ENCODE assay signal across 16 mouse cellular contexts in the genomic region with DNA sequence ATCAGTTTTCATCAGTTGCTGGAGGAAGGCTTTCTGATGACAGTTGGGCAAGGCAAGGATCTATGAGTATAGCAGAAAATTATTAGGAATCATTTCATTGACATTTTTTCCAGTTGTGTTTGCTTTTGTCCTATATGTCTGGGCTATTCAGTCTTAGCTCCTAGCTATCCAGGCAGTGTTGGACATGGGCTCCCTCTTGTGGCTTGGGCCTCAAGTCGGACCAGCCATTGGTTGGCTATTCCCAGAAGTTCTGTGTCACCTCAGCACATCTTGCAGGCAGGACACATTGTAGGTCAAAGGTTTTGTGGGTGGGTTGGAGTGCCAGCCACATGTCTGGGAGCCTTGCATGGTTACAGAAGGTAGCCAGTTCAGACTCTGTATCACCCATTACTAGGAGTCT. TPM values are rescaled to one million over a fixed set of nuclear protein-coding genes. Genes with fewer than 3 reads are reported as not detected.
A peak's percentile ranks its signal among the peaks of the same experiment; 100 is the strongest.
DNase-seq lines count a peak whose midpoint lies in the region; ATAC-seq and TF ChIP-seq lines count a peak whose summit lies in the region.
"Had no signal": no experiment of that assay in that cellular context is flagged by ENCODE, and none has a peak within 500 bp of the region (broad histone marks: within the 10 kb centered on the region; RNA-seq: fewer than 3 reads in every experiment).

No protein-coding gene starts in this region.

- H3K4me2 ChIP-seq in hindbrain, embryonic 14.5 days (replicated peaks): no peak overlapping the region
- H3K4me2 ChIP-seq: hindbrain, embryonic 15.5 days; limb, embryonic 13.5 days; midbrain, embryonic 11.5 days; neural tube, embryonic 13.5 days had no signal

- H3K9ac ChIP-seq in hindbrain, embryonic 14.5 days: no peak overlapping the region
- H3K9ac ChIP-seq: hindbrain, embryonic 15.5 days; limb, embryonic 13.5 days; neural tube, embryonic 13.5 days had no signal

- no peaks in the 10 kb centered on the region for H3K9me3 ChIP-seq in hindbrain, embryonic 14.5 days (ENCODE audit: control insufficient read depth, low read length)
- H3K9me3 ChIP-seq: hindbrain, embryonic 15.5 days; neural tube, embryonic 13.5 days had no signal

- peak; percentile 40; the same call in 1 of the 2 replicates for TF ChIP-seq CTCF in testis, adult 2 months (IDR thresholded peaks at IDR 0.05; ENCODE audit: control insufficient read depth, insufficient read depth, insufficient replicate concordance, low read depth, low read length)

- H3K4me3 ChIP-seq in testis, adult 2 months (ENCODE audit: control insufficient read depth, low read depth, low read length): no peak overlapping the region
- H3K4me3 ChIP-seq in hindbrain, embryonic 14.5 days (replicated peaks; ENCODE audit: low read length): no peak overlapping the region
- H3K4me3 ChIP-seq: hindbrain, embryonic 15.5 days; limb, embryonic 13.5 days; neural tube, embryonic 13.5 days had no signal

- 72% methylated on average over 1 of the region's 1 CpGs for WGBS in hindbrain, embryonic 14.5 days

- no peak for TF ChIP-seq POLR2A in testis, adult 2 months (IDR thresholded peaks at IDR 0.05; ENCODE audit: control insufficient read depth, low read depth, low read length)

- DNase-seq in adrenal gland, postnatal 10 days: peak; percentile 11
- DNase-seq in adrenal gland, adult 8-10 months: no peak
- DNase-seq in layer of hippocampus, adult 11-12 months (ENCODE audit: low spot score): peak; percentile 7
- DNase-seq in layer of hippocampus, postnatal 14 days (ENCODE audit: low spot score in 2 of 2): no peak
- no peak for DNase-seq in testis, postnatal 14 days (ENCODE audit: low spot score)
- DNase-seq in hindbrain, embryonic 14.5 days (ENCODE audit: low spot score): no peak
- DNase-seq in spleen, adult 12 weeks (ENCODE audit: low spot score): no peak
- DNase-seq: cerebellum, postnatal 36 days; gastrocnemius, postnatal 14 days had no signal

- no peak for ATAC-seq in hindbrain, embryonic 14.5 days (ENCODE audit: low FRiP score)
- ATAC-seq: activated CD4-positive, CD25-positive, alpha-beta regulatory T cell, adult 4 months had no signal

- no peaks in the 10 kb centered on the region for H3K27me3 ChIP-seq in testis, adult 2 months (ENCODE audit: control insufficient read depth, insufficient read depth, low read length)
- H3K27me3 ChIP-seq in hindbrain, embryonic 14.5 days (ENCODE audit: control insufficient read depth, insufficient read depth, low read length): no peaks in the 10 kb centered on the region
- H3K27me3 ChIP-seq: hindbrain, embryonic 15.5 days; limb, embryonic 13.5 days; neural tube, embryonic 13.5 days had no signal

- no peaks in the 10 kb centered on the region for H3K36me3 ChIP-seq in testis, adult 2 months (ENCODE audit: control insufficient read depth, insufficient read depth, low read length)
- H3K36me3 ChIP-seq in hindbrain, embryonic 14.5 days (replicated peaks; ENCODE audit: control insufficient read depth, insufficient read depth): no peaks in the 10 kb centered on the region
- H3K36me3 ChIP-seq: hindbrain, embryonic 15.5 days; limb, embryonic 13.5 days; neural tube, embryonic 13.5 days had no signal

- no peak overlapping the region for H3K27ac ChIP-seq in testis, adult 2 months (ENCODE audit: control insufficient read depth, insufficient read depth, low read depth, low read length)
- no peak overlapping the region for H3K27ac ChIP-seq in hindbrain, embryonic 14.5 days
- H3K27ac ChIP-seq: hindbrain, embryonic 15.5 days; limb, embryonic 13.5 days; neural tube, embryonic 13.5 days had no signal

- no peaks in the 10 kb centered on the region for H3K4me1 ChIP-seq in testis, adult 2 months (ENCODE audit: control insufficient read depth, insufficient read depth, low read length)
- H3K4me1 ChIP-seq in hindbrain, embryonic 14.5 days (replicated peaks; ENCODE audit: control insufficient read depth, insufficient read depth, low read length): no peaks in the 10 kb centered on the region
- H3K4me1 ChIP-seq: hindbrain, embryonic 15.5 days; limb, embryonic 13.5 days; neural tube, embryonic 13.5 days had no signal

RNA-seq across cellular contexts. Expression of gene Clec4a4, which starts 15.4 kb away (rescaled TPM):
- total RNA-seq in adrenal gland, postnatal 10 days (2021): not detected
- under 1 TPM in 2 of 4 experiments, not detected in 2; 0.40 to 0.46 TPM for total RNA-seq in adrenal gland, adult 8-10 months (2022)
- not detected for total RNA-seq in layer of hippocampus, postnatal 14 days (2021)
- 0.19 TPM in 1 of 2 replicates, not detected in the other for polyA plus RNA-seq in testis, adult 2 months (2012; rRNA removed)
- polyA plus RNA-seq in hindbrain, embryonic 14.5 days (2014; fragmentation: Nextera tagmentation; extraction: Ambion mirVana): not detected in 2 replicates
- total RNA-seq: gastrocnemius, postnatal 14 days had no signal
- polyA plus RNA-seq: activated CD4-positive, CD25-positive, alpha-beta regulatory T cell, adult 4 months; C2C12; hindbrain, embryonic 15.5 days; limb, embryonic 13.5 days; midbrain, embryonic 11.5 days; neural tube, embryonic 13.5 days had no signal

RNA-seq across cellular contexts. Expression of gene Clec4b1, which starts 44.2 kb away (rescaled TPM):
- total RNA-seq in adrenal gland, postnatal 10 days (2021): under 1 TPM in 1 of 2 experiments, not detected in 1; 0.97 TPM
- 1 to 10 TPM in 2 of 4 experiments, under 1 TPM in 2; 0.46 to 2.3 (median 1.2) TPM for total RNA-seq in adrenal gland, adult 8-10 months (2022)
- not detected for total RNA-seq in layer of hippocampus, postnatal 14 days (2021)
- 0.26 and 0.32 TPM in 2 replicates for polyA plus RNA-seq in testis, adult 2 months (2012; rRNA removed)
- not detected in 2 replicates for polyA plus RNA-seq in hindbrain, embryonic 14.5 days (2014; fragmentation: Nextera tagmentation; extraction: Ambion mirVana)
- total RNA-seq: gastrocnemius, postnatal 14 days had no signal
- polyA plus RNA-seq: activated CD4-positive, CD25-positive, alpha-beta regulatory T cell, adult 4 months; C2C12; hindbrain, embryonic 15.5 days; limb, embryonic 13.5 days; midbrain, embryonic 11.5 days; neural tube, embryonic 13.5 days had no signal

RNA-seq across cellular contexts. Expression of gene Clec4a3, which starts 53.3 kb away (rescaled TPM):
- 1 to 10 TPM; 2.4 to 4.2 TPM for total RNA-seq in adrenal gland, postnatal 10 days (2021)
- total RNA-seq in adrenal gland, adult 8-10 months (2022): 1 to 10 TPM; 5.1 to 9.0 (median 6.4) TPM
- total RNA-seq in layer of hippocampus, postnatal 14 days (2021): 1 to 10 TPM; 1.1 to 2.0 TPM
- 0.32 TPM in 1 of 2 replicates, not detected in the other for polyA plus RNA-seq in testis, adult 2 months (2012; rRNA removed)
- polyA plus RNA-seq in hindbrain, embryonic 14.5 days (2014; fragmentation: Nextera tagmentation; extraction: Ambion mirVana): 0.83 and 0.99 TPM in 2 replicates
- polyA plus RNA-seq: C2C12 had no signal

Comparison
In these comparisons a context has a peak if more than half of its experiments do, and no peak if none do; other contexts are left out.
1. DNase-seq: peak in adrenal gland, postnatal 10 days (single experiment) and layer of hippocampus, adult 11-12 months (single experiment); none in adrenal gland, adult 8-10 months (single experiment), layer of hippocampus, postnatal 14 days (0 of 2), testis, postnatal 14 days (single experiment), hindbrain, embryonic 14.5 days (single experiment) and spleen, adult 12 weeks (single experiment).